ENCODE assay signal across 9 mouse cellular contexts in the genomic region with DNA sequence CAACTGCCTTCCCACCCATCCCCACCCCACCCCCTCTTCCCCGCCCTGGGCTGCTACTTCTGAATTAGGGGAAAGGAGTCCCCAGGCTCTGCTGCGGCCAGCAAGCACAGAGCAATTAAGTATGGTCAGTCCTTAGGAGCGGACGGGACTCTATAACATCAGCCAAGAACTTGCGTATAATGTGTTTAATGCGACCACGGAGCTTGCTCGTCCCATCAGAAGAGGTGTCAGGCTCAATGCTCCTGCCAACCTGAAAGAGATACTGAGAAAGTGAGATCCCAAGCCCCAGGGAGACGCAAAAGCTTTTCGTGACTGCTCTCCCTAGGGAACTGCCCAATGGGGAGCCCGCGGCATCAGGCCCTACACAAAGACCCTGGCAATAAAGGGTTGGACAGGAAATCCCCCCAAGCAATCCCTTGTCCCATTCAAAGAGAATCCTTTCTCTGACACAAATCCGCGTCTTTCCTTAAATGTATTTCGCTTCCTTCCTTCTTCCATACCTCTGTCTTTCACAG. TPM values are rescaled to one million over a fixed set of nuclear protein-coding genes. Genes with fewer than 3 reads are reported as not detected.
DNase-seq lines count a peak whose midpoint lies in the region; ATAC-seq lines count a peak whose summit lies in the region.
"Had no signal": no experiment of that assay in that cellular context is flagged by ENCODE, and none has a peak within 500 bp of the region (broad histone marks: within the 10 kb centered on the region; RNA-seq: fewer than 3 reads in every experiment).

No protein-coding gene starts in this region.

- ATAC-seq in kidney, embryonic 15.5 days (replicated peaks; ENCODE audit: low FRiP score), result no peak
- ATAC-seq in embryonic facial prominence, embryonic 11.5 days (replicated peaks; ENCODE audit: insufficient number of reproducible peaks, low FRiP score, low TSS enrichment, low read depth), result no peak; the same call in 1 of the 2 replicates
- no peak; the same call in 1 of the 2 replicates for ATAC-seq in hindbrain, embryonic 13.5 days (ENCODE audit: low FRiP score)
- ATAC-seq in midbrain, embryonic 13.5 days, result peak; percentile 0; the same call in 1 of the 2 replicates

- peak overlapping the region; percentile 90 for H3K27ac ChIP-seq in kidney, embryonic 15.5 days
- H3K27ac ChIP-seq in embryonic facial prominence, embryonic 11.5 days (replicated peaks; ENCODE audit: low read depth, low read length), result peak overlapping the region; percentile 81; the same call in 1 of the 2 replicates
- H3K27ac ChIP-seq in hindbrain, embryonic 13.5 days, result peak overlapping the region; percentile 82
- H3K27ac ChIP-seq in midbrain, embryonic 13.5 days, result peak overlapping the region; percentile 86

- H3K4me3 ChIP-seq in kidney, embryonic 15.5 days (replicated peaks), result peak overlapping the region; percentile 61
- H3K4me3 ChIP-seq in embryonic facial prominence, embryonic 11.5 days (ENCODE audit: low read depth, low read length), result peak overlapping the region; percentile 63
- peak overlapping the region; percentile 59 for H3K4me3 ChIP-seq in hindbrain, embryonic 13.5 days
- H3K4me3 ChIP-seq in midbrain, embryonic 13.5 days (replicated peaks), result peak overlapping the region; percentile 69
- H3K4me3 ChIP-seq: erythroblast, embryonic 14.5 days had no signal

- no peak for DNase-seq in kidney, adult 11 months
- peak; percentile 60 for DNase-seq in embryonic facial prominence, embryonic 11.5 days (ENCODE audit: low spot score)
- no peak for DNase-seq in layer of hippocampus, adult 18-20 months (ENCODE audit: low spot score in 2 of 2)
- no peak for DNase-seq in adrenal gland, postnatal 4 days (ENCODE audit: low spot score in 2 of 2)
- no peak for DNase-seq in cerebellum, adult 11-12 months

- H3K27me3 ChIP-seq in kidney, embryonic 15.5 days, result peaks cover 5% of the 10 kb centered on the region; the same call in 1 of the 2 replicates
- no peaks in the 10 kb centered on the region for H3K27me3 ChIP-seq in embryonic facial prominence, embryonic 11.5 days (ENCODE audit: control insufficient read depth, insufficient read depth, low read length)
- H3K27me3 ChIP-seq in hindbrain, embryonic 13.5 days, result peaks cover 3% of the 10 kb centered on the region; the same call in 1 of the 2 replicates
- H3K27me3 ChIP-seq in midbrain, embryonic 13.5 days, result peaks cover 9% of the 10 kb centered on the region

- peak overlapping the region; percentile 92 for H3K4me2 ChIP-seq in kidney, embryonic 15.5 days
- H3K4me2 ChIP-seq in embryonic facial prominence, embryonic 11.5 days (ENCODE audit: low read depth, low read length), result peak overlapping the region; percentile 80
- peak overlapping the region; percentile 97 for H3K4me2 ChIP-seq in hindbrain, embryonic 13.5 days
- H3K4me2 ChIP-seq in midbrain, embryonic 13.5 days (replicated peaks), result peak overlapping the region; percentile 96

- peak overlapping the region; percentile 67 for H3K9ac ChIP-seq in kidney, embryonic 15.5 days
- H3K9ac ChIP-seq in embryonic facial prominence, embryonic 11.5 days (replicated peaks; ENCODE audit: low read length), result peak overlapping the region; percentile 82
- peak overlapping the region; percentile 77 for H3K9ac ChIP-seq in hindbrain, embryonic 13.5 days
- H3K9ac ChIP-seq in midbrain, embryonic 13.5 days (replicated peaks), result peak overlapping the region; percentile 75

- WGBS in kidney, embryonic 15.5 days, result 1% methylated on average over 15 of the region's 15 CpGs
- 1% methylated on average over 15 of the region's 15 CpGs for WGBS in embryonic facial prominence, embryonic 11.5 days
- under 1% methylated on average over 15 of the region's 15 CpGs for WGBS in hindbrain, embryonic 13.5 days
- WGBS in midbrain, embryonic 13.5 days, result under 1% methylated on average over 15 of the region's 15 CpGs

- H3K9me3 ChIP-seq in kidney, embryonic 15.5 days (replicated peaks), result no peaks in the 10 kb centered on the region
- no peaks in the 10 kb centered on the region for H3K9me3 ChIP-seq in embryonic facial prominence, embryonic 11.5 days (replicated peaks; ENCODE audit: control insufficient read depth, low read length)
- no peaks in the 10 kb centered on the region for H3K9me3 ChIP-seq in hindbrain, embryonic 13.5 days
- H3K9me3 ChIP-seq in midbrain, embryonic 13.5 days, result no peaks in the 10 kb centered on the region

- H3K4me1 ChIP-seq in kidney, embryonic 15.5 days, result peaks cover 25% of the 10 kb centered on the region
- H3K4me1 ChIP-seq in embryonic facial prominence, embryonic 11.5 days (ENCODE audit: control insufficient read depth, insufficient read depth, low read length), result no peaks in the 10 kb centered on the region
- peaks cover 25% of the 10 kb centered on the region for H3K4me1 ChIP-seq in hindbrain, embryonic 13.5 days (replicated peaks)
- H3K4me1 ChIP-seq in midbrain, embryonic 13.5 days (replicated peaks), result peaks cover 17% of the 10 kb centered on the region

- no peaks in the 10 kb centered on the region for H3K36me3 ChIP-seq in kidney, embryonic 15.5 days
- H3K36me3 ChIP-seq in embryonic facial prominence, embryonic 11.5 days (replicated peaks; ENCODE audit: control insufficient read depth, insufficient read depth, low read depth, low read length), result no peaks in the 10 kb centered on the region
- H3K36me3 ChIP-seq in hindbrain, embryonic 13.5 days, result no peaks in the 10 kb centered on the region
- no peaks in the 10 kb centered on the region for H3K36me3 ChIP-seq in midbrain, embryonic 13.5 days

RNA-seq across cellular contexts. Expression of a gene that starts 0.4 kb away (rescaled TPM):
- polyA plus RNA-seq in kidney, embryonic 15.5 days (2015; fragmentation: Nextera tagmentation; extraction: Ambion mirVana), result 73.2 and 73.8 TPM in 2 replicates
- polyA plus RNA-seq in embryonic facial prominence, embryonic 11.5 days (2014; fragmentation: Nextera tagmentation; extraction: Ambion mirVana), result 105 and 108 TPM in 2 replicates
- 48.2 and 52.4 TPM in 2 replicates for polyA plus RNA-seq in hindbrain, embryonic 13.5 days (2015; fragmentation: Nextera tagmentation; extraction: Ambion mirVana)
- polyA plus RNA-seq in midbrain, embryonic 13.5 days (2015; fragmentation: Nextera tagmentation; extraction: Ambion mirVana), result 42.9 and 51.6 TPM in 2 replicates
- 10 to 100 TPM; 14.2 to 14.9 TPM for total RNA-seq in layer of hippocampus, adult 18-20 months (2021)
- 10 to 100 TPM; 34.2 to 36.2 TPM for total RNA-seq in adrenal gland, postnatal 4 days (2021)
- polyA plus RNA-seq: erythroblast, embryonic 14.5 days had no signal
